Mouse (Mus musculus): ENCODE measurements around the gene Htt.

Htt gene

DNA sequence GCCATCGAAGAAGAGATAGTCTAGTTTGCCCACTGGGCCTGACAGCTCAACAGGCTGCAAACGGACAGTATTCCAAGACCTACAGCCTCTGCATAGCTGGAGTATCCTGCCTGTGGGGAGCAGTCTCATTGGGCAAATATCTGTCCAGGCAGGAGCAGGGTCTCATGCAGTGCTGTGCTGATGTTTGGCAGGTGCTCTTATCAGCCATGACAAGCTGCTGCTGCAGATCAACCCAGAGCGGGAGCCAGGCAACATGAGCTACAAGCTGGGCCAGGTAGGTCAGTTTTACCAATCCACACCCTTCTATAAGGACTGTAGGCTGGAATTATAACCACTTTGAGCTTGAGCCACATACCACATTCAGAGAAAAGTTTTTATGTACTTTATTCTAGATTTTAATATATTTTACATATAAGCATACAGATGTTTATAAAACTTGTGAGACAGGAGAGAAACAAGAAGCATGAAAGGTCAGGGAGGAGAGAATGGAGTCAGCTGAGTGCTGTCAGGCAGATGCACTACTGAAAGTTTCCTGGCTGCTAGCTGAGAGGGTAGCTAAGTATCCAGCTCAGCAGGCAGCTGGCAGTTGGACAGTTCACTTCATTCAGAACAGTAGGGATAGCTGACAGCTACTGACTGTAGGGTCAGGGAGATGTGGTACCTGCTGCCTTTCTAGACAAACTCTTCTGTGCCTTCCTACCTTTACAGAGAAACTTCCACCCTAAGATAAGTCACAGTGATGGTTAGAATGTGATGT is 135.3 kb downstream of the Htt start:
- DNase-seq, result no peak

DNA sequence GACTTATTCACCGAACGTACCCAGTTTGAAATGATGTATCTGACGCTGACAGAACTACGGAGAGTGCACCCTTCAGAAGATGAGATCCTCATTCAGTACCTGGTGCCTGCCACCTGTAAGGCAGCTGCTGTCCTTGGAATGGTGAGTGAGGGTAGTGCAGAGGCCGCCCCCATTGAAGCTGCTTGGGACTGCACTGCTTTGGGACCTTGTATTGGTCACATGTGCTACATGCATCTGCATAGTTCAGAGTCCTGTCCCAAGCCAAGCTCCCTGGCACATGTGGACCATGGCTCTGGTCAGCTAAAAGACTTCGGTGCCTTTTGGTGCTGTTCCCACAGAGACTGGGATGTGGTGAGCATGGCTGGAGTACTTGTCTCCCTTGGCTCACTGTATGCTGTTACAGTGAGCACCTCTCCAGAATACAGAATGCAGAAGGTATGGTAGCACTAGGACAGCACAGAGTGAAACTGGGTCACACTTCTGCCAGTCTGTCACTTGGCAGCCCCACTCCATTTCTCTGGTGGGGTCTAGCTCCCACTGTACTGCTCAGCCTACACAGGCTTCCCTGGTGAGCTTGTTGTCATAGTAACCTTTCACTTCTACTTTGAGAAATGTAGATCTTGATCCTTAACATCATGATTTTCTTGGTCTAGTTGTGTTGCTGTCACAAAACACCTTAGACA is 138.4 kb downstream of the Htt start:
- DNase-seq, result no peak

DNA sequence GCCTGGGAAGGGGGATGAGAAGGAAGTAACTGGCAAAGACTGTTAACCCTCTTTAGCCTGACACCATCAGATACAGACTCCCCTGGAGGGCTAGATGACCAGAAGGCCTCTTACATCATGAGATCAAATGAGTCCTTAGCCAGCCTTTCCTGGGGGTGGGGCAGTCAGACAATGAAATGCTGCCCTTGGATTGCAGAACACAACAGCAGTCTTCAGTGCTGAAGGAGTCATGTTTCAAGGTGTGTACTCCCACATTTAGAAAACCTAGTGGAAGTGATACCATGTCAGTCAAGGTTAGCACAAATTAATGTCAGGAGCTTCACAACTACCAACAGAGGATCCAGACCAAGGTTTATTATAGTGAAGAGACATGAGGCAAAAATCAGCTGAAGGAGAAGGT is 140.8 kb downstream of the Htt start:
- DNase-seq, result no peak

DNA sequence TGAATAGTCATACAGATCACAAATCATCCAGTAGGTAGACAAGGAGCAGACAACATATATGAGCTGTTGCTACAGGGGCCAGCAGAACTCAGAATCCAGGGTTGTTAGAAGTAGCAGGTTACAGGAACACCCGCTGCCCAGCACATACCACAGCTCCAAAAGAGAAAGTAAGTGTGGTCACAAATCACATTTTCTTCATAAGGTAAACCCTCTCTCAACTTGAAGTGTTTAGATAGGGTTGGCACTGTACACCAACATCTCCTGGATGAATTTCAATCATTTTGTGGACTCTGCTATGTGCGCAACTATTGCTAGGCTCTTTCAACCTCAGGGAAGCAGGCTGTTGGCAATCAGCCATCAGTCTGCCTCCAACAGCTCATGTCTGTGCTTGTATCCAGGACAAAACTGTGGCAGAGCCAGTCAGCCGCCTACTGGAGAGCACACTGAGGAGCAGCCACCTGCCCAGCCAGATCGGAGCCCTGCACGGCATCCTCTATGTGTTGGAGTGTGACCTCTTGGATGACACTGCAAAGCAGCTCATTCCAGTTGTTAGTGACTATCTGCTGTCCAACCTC is 141.4 kb downstream of the Htt start:
- DNase-seq, result peak; percentile 50

DNA sequence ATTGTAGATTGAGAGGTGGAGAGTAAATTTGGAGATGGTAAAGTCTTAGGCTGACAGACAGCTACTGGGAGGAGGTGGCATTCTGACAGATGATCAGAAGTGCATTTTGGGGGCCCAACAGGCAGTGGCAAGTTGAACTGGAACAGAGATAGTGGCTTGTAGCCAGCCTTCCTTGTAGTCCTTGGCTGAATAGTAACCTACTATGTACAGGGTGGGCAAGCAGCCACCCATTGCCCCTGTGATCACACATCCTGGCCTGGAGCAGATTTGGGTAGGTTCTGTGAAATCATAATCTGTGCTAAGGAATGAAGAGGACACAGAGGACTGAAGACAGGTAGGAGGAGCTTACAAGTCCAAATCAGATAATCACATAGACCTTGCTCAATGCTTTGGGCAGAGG is 142.9 kb downstream of the Htt start:
- DNase-seq, result no peak

DNA sequence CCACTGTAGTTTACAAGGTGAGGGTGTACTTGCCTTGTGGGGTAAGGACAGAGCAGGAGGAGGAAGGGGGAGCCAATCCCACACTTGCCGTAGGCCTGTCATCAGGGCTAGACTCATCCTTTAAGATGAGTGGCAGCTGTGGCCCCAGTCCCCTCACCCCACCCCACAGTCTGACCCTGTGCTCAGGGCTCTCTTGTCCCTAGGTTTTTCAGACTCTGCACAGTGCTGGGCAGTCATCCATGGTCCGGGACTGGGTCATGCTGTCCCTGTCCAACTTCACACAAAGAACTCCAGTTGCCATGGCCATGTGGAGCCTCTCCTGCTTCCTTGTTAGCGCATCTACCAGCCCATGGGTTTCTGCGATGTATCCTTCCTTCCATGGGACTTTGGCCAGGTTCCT is 145.7 kb downstream of the Htt start:
- DNase-seq, result no peak

DNA sequence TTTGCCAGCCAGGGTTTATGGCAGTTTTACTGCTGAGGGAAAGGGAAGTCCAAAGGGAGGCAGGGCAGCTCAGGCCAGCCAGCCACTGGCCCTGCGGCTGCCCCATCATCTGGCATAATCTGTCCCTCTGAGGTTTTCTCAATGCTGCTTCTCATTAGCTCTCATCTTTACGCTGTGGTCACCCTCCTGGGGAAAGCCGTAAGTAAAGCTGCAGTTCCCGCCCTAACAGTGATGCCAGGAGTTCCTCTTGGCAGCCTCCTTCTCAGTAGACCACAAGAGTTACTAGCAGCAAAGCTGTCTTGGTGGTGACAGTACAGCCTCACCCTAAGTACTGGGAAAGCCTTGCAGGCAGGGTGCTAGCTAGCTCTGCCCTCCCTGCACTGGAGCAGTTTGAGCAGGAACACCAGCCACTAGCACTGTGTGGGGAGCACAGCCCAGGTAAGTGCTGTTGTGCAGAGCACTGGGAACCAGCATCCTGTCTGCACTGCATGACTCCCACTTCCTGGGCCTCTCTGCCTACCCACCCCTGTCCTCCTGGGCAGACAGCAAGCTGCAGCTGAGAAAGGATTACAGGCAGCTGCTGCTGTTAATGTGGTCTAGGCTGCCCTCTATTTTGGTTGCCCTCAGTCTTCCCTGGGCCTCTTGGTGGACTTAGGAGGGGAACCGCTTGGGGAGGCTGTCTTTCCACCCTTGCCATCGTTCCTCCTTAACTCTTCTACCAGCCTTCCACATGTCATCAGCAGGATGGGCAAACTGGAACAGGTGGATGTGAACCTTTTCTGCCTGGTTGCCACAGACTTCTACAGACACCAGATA is 146.6 kb downstream of the Htt start, which contains the start of gene Msantd1:
Msantd1 (plus strand) TSS at position 103 of the 816 bp plus-strand sequence.
- no peak for DNase-seq

DNA sequence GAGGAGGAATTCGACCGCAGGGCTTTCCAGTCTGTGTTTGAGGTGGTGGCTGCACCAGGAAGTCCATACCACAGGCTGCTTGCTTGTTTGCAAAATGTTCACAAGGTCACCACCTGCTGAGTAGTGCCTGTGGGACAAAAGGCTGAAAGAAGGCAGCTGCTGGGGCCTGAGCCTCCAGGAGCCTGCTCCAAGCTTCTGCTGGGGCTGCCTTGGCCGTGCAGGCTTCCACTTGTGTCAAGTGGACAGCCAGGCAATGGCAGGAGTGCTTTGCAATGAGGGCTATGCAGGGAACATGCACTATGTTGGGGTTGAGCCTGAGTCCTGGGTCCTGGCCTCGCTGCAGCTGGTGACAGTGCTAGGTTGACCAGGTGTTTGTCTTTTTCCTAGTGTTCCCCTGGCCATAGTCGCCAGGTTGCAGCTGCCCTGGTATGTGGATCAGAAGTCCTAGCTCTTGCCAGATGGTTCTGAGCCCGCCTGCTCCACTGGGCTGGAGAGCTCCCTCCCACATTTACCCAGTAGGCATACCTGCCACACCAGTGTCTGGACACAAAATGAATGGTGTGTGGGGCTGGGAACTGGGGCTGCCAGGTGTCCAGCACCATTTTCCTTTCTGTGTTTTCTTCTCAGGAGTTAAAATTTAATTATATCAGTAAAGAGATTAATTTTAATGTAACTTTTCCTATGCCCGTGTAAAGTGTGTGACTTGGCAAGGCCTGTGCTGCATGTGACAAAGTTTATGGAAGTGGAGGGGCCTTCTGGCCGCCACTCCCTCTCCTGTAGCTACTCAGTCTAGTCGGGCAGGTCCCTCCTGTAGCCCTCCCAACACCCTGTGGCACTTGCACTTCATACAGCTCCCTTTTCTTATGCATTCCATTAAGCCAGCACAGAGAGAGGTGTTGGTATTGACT is 147.4 kb downstream of the Htt start:
- no peak for DNase-seq

DNA sequence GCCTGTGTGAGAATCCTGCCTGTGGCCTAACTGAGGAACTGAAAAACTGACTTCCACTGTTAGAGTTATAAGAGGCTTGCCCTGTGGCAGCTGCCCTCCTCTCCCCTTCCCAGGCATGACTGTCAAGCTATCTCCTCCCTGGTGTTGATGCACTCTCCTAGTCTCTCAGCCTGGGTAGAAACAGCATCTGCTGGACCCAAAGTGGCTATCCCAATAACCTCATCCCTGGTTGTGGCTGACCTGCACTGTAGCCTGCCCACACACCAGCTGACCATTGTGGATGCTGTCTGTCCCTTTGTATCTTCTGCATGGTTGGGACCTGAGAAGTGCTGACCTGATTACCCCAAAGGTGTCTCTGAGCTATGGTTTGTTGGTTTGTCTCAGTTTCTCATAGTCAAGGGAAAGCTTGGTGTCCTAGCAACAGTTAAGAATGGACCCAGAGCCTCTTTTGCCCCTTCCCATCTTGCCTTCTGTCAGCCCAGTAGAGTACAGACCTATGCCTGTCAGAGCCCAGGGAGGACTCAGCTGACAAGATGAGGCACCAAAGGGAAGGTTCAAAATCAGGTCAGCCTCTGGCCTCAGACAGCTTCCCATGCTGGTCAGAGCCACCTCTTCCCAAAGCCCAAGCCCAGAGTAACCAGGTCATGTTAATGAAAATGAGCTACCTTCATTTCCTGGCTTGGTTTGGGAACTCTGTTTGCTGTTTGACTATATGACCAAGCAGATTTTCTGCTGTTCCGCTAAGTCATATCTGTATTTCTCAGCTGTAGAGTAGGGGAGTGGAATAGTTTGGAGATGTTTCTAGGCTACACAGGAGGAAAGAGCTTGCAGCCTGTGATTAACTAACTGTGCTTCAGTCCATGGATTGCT is 148.3 kb downstream of the Htt start:
- DNase-seq, result no peak

DNA sequence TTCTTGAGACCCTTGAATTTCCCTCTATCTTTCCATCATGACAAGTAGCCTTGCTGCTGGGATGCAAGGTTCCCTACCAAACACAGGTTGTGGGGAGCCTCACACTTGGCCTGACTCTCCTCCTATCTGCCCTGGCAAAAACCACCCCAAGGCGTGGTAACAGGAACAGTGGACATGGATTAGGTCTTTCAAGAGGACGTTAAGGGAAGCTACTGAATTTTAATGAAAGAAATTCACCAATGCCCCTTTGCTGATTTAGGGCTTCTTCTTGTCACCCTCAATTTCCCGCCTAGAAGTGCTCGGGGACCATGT is 148.9 kb downstream of the Htt start:
- no peak for DNase-seq

DNA sequence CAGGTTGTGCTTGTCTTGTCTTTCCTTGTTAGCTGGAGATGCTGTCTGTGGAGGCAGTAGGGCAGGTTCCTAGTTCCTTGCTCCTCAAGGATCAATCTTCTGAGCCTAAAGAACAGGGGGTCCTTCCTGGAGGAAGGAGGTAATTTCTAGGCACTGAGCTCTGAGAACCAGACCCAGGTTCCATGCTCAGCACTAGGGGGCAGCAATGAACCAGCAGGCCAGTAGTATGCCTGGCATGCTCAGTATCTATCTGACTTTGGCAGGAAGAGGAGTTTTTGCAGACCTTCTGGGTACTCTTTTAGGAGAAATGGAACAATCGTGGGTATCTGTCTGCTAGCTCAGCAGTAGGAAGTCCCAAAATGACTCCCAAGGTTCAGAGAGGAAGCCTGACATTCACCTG is 154.3 kb downstream of the Htt start:
- peak; percentile 90 for DNase-seq

DNA sequence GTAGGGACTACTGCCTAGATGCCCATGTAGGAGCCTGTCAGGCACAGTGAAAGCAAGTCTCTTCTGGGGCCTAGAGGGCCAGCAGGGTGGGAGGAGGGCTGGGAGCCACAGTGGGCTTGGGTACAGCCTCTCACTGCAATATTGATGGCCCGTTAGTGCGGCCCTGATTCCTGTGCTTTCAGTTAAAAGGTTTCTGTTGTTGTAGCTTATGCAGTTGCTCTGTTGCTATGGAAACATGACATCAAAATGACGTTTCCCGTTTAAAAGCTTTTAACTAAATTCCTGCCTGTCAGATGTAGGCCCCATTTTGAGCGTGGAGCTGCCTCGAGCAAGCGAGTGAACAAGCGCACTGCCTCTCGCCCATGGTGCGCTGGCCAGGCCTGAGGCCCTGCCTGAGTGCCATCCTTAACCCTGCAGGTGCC is 155.7 kb downstream of the Htt start:
- DNase-seq, result no peak

DNA sequence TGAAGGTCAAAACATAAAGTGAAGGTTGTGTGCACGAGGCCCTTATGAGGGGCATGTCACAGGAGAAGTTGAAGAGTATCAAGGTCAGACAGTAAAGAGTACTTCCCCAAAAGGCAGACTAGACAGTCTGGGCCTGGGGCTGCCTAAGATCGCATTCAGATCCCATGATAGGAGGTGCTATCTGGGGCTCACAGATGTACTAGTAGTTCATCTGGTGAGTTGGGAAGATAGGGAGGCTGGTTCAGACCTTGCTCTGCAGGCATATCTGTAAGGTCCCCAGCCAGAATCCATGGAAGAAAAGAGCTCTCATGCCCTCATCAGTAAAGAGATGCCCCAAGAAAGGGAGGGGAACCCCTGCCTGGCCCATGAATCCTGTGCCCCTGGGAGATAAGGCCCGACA is 157.2 kb downstream of the Htt start:
- no peak for DNase-seq

DNA sequence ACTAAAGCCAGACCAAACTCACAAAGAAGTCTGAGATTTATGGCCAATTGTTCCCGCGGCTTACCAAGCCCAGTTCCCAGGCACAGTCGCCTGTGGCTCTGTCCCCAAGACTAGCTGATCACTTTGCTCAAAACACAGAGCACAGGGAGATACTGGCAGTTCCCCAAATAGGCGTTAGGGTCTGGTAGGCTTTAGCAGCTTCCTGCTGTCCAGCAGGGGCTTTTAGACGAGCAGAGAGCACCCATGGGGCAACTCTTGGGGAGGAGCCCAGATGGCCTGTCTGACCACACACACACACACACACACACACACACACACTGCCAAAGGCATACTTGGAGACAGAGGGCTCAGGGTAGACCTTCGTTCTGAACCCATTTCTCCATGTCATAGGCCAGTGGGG is 161.0 kb downstream of the Htt start:
- no peak for DNase-seq

DNA sequence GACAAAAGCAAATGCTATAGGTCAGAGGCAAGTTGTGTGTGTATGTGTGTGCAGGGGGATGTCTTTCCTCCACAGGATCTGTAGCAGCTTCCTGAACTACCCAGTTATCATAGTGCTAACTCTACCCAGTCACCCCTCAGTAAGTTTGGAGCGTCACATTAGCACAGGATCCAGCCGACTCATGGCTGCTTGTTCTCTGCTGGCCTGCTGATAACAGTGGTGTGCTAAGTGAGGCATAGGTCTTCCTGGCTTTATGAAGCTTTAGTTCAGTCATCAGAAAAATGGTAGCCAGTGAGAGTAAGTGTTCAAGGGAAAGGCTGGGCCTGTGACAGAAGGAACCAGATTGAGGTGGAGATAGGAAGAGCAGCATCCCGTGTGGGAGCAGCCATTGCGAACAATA is 162.4 kb downstream of the Htt start:
- DNase-seq, result no peak

DNA sequence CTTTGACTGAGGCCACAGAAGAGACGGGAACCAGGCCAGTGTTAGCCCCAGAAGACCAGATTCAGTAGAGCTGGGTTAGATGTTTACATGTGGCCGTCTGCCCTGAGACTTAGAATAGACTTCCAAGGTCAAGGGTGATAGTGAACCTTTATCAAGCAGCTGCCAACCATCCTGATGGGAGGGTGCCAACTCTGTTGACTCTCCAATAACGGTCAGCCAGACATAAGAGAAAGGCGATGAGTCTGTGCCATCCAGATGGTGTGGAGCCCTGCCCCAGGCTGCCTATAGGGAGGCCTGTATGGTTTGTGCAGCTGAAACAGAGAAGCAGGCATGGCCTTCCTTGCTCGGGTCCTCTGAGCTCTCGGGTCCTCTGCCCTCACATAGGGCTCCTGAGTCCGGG is 163.0 kb downstream of the Htt start:
- no peak for DNase-seq

DNA sequence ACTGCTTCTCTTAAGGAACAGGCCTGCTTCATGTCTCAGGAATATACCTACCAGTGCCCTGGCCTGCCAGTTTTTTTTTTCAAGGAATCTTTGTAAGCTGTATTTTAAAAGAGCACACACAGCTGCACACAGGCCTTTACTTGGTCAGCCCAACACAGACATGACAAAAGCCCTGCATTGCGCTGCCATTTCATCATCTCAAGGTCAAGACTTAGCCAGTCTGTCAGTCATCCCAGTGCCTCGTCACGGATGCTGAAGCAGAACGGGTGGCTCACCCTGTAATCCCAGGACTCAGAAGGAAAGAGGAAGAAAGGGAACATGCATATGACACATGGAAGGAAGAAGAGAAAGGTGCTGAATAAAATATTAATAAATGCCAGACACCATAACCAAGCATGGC is 166.1 kb downstream of the Htt start:
- no peak for DNase-seq

DNA sequence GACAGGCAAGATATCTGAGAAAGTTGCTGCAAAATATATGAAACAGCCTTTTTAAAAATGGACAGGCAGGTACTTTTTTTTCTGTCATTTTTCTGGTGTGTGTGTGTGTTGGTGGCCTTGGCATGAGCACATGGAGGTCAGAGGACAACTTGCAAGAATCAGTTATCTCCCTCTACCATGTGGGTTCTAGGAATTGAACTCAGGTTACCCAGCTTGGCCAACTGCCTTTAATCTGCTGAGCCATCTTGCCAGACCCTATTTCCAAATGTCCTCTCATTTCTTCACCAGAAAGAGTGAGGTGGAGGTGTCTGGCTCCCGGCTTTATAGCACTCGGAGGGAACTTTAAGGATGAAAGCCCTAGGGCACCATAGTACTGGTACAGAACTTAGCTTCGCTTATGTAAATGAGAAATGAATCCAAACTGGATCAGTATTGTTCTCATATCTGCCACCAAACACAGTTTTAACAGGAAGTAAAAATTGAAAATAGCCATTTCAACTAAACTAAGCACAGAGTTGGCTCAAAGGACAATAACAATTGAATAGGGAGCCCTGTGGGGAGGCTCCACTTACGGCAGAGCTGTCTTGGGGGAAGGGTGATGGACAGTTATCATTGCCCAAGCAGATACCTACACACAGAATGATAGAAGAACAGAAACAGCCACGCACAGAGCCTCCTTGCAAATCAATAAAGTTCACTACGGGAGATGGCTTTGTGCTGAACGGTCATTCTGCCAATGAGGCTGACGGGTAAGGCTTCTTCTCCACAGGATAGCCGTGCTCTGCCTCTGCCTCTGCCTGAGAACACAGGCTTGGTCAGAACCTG is 168.8 kb downstream of the Htt start:
- DNase-seq, result no peak

DNA sequence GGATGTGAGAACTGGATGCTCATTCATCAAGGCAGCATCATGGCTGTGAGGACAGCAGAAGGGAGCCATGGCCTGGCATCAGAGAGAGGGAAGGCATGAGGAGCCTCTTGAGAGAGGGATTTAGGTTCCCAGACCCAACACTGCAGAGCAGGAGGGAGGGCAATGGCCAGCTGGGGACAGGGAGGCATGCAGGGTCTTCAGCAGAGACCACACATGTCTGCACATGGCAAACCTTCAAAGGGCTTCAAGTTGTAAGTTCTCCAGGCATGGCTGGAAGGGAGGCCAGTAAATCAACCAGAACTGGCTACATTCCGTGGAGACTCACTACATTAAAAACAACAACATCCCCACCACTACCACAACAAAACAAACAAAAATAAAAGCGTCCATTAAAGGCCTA is 169.6 kb downstream of the Htt start:
- no peak for DNase-seq

Data from kidney, postnatal 10 days (tissue).